Mouse (Mus musculus): Measurements from ENCODE around the gene Rapgef1. TPM values are rescaled to one million over a fixed set of nuclear protein-coding genes. Genes with fewer than 3 reads are reported as not detected.

Gene Rapgef1
- polyA plus RNA-seq, 1 experiment from 2014 or later = 13.6 TPM

Other genes starting within 250 kb of the Rapgef1 start
- gene Gm13420, start 132.0 kb downstream of the Rapgef1 start, polyA plus RNA-seq (2015; fragmentation: Nextera tagmentation; extraction: Ambion mirVana) = 1.8 and 2.1 TPM in 2 replicates
- not detected in 2 replicates for gene Gm13547, start 139.6 kb downstream of the Rapgef1 start, polyA plus RNA-seq (2015; fragmentation: Nextera tagmentation; extraction: Ambion mirVana)
- 44.7 and 46.1 TPM in 2 replicates for gene Coq4, start 167.8 kb downstream of the Rapgef1 start, polyA plus RNA-seq (2015; fragmentation: Nextera tagmentation; extraction: Ambion mirVana)
- gene Trub2, start 168.8 kb downstream of the Rapgef1 start, polyA plus RNA-seq (2015; fragmentation: Nextera tagmentation; extraction: Ambion mirVana) = 42.4 and 45.7 TPM in 2 replicates
- 16.5 and 17.7 TPM in 2 replicates for gene Slc27a4, start 182.9 kb downstream of the Rapgef1 start, polyA plus RNA-seq (2015; fragmentation: Nextera tagmentation; extraction: Ambion mirVana)
- 27.5 and 31.1 TPM in 2 replicates for gene Urm1, start 200.4 kb downstream of the Rapgef1 start, polyA plus RNA-seq (2015; fragmentation: Nextera tagmentation; extraction: Ambion mirVana)
- gene Cercam, start 249.4 kb downstream of the Rapgef1 start, polyA plus RNA-seq (2015; fragmentation: Nextera tagmentation; extraction: Ambion mirVana) = 20.1 and 20.8 TPM in 2 replicates